Comparison of ENCODE assay signal across 32 mouse cellular contexts in the genomic region with DNA sequence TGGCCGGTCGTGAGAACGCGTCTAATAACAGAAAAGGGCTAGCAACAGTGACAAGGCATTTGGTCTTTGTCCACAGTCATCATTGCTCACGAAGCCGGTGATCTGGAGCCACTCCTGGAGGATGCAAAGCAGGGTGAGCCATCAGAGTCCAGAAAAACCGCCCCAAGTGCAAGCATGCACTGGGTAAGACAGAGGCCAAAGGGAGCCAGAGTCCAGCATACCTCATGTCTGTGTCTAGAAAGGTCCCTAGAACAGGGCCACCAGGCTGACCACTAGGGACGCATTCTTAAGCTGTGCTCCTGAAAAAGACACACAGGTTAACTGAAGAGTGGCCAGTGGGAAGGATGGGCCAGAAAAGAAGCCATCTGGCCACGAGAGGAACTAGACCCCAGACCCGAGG.
"Had no signal": no experiment of that assay in that cellular context is flagged by ENCODE, and none has a peak within 500 bp of the region (broad histone marks: within the 10 kb centered on the region; RNA-seq: fewer than 3 reads in every experiment).

No protein-coding gene starts in this region.

- H3K36me3 ChIP-seq: heart, embryonic 15.5 days; hindbrain, embryonic 10.5 days; hindbrain, embryonic 12.5 days; hindbrain, embryonic 13.5 days; hindbrain, embryonic 15.5 days; intestine, embryonic 15.5 days; kidney, embryonic 15.5 days had no signal

- H3K27ac ChIP-seq: heart, embryonic 15.5 days; hindbrain, embryonic 10.5 days; hindbrain, embryonic 12.5 days; hindbrain, embryonic 13.5 days; hindbrain, embryonic 14.5 days; hindbrain, embryonic 15.5 days; hindbrain, postnatal 0 days; intestine, embryonic 15.5 days; kidney, embryonic 15.5 days; kidney, postnatal 0 days; layer of hippocampus, adult 2 months; left cerebral cortex, adult 2 months had no signal

- H3K4me3 ChIP-seq: heart, embryonic 15.5 days; hindbrain, embryonic 10.5 days; hindbrain, embryonic 12.5 days; hindbrain, embryonic 13.5 days; hindbrain, embryonic 15.5 days; intestine, embryonic 15.5 days; kidney, embryonic 15.5 days; layer of hippocampus, adult 2 months; left cerebral cortex, adult 2 months had no signal

- H3K27me3 ChIP-seq: heart, embryonic 15.5 days; hindbrain, embryonic 12.5 days; hindbrain, embryonic 13.5 days; hindbrain, embryonic 15.5 days; intestine, embryonic 15.5 days; kidney, embryonic 15.5 days had no signal

- DNase-seq: heart, postnatal 10 days; heart, postnatal 14 days; heart, postnatal 36 days; heart, postnatal 4 days; kidney, adult 11 months; kidney, adult 18-20 months; kidney, adult 2 months; kidney, adult 8-10 months; kidney, adult 9 months; kidney, postnatal 10 days; kidney, postnatal 14 days; kidney, postnatal 25 days; kidney, postnatal 36 days; kidney, postnatal 4 days; layer of hippocampus, adult 9-11 months; layer of hippocampus, postnatal 36 days had no signal

- H3K4me2 ChIP-seq: heart, embryonic 15.5 days; hindbrain, embryonic 12.5 days; hindbrain, embryonic 13.5 days; hindbrain, embryonic 14.5 days; hindbrain, embryonic 15.5 days; intestine, embryonic 15.5 days; kidney, embryonic 15.5 days had no signal

- H3K4me1 ChIP-seq: heart, embryonic 15.5 days; hindbrain, embryonic 10.5 days; hindbrain, embryonic 12.5 days; hindbrain, embryonic 13.5 days; hindbrain, embryonic 15.5 days; intestine, embryonic 15.5 days; kidney, embryonic 15.5 days had no signal

- H3K9ac ChIP-seq: heart, embryonic 15.5 days; hindbrain, embryonic 12.5 days; hindbrain, embryonic 13.5 days; hindbrain, embryonic 14.5 days; hindbrain, embryonic 15.5 days; intestine, embryonic 15.5 days; kidney, embryonic 15.5 days had no signal

- ATAC-seq: hindbrain, embryonic 16.5 days; hindbrain, postnatal 0 days; inflammation-experienced regulatory T-cells, adult 6 months; intestine, embryonic 15.5 days; intestine, embryonic 16.5 days; intestine, postnatal 0 days had no signal

- H3K9me3 ChIP-seq: heart, embryonic 15.5 days; hindbrain, embryonic 12.5 days; hindbrain, embryonic 13.5 days; hindbrain, embryonic 15.5 days; intestine, embryonic 15.5 days; kidney, embryonic 15.5 days had no signal
